Mouse (Mus musculus) bone marrow, adult 2 months (tissue): ENCODE data around the gene Cyp2d10. TPM values are rescaled to one million over a fixed set of nuclear protein-coding genes. Genes with fewer than 3 reads are reported as not detected.
"Not testable (repeated sequence)": the region's sequence is repeated elsewhere in the genome, so short reads cannot be mapped to it uniquely, and the experiment has no call there.

Source experiments
- H3K27ac ChIP-seq: fragments of 200-500 bp; 2 replicates; pipeline ENCODE4 v1.5.1; 2012; ENCODE audit warnings: low read depth, mild to moderate bottlenecking, control low read depth, inconsistent platforms, low read length; ENCODE audit not compliant: control insufficient read depth, poor library complexity, insufficient read depth
- H3K4me1 ChIP-seq: fragments of 200-500 bp; 2 replicates; pipeline ENCODE4 v1.6.1; 2011; ENCODE audit warnings: low read length; ENCODE audit not compliant: control insufficient read depth, insufficient read depth
- H3K4me3 ChIP-seq: fragments of 200-500 bp; replicated peaks from 2 replicates; pipeline ENCODE3; 2011; ENCODE audit warnings: mild to moderate bottlenecking, low read depth, low read length, control low read depth; ENCODE audit not compliant: control insufficient read depth
- CTCF ChIP-seq: fragments of 200-500 bp; IDR thresholded peaks from 2 replicates; pipeline ENCODE4 v1.5.1; 2011; ENCODE audit warnings: low read length, control low read depth; ENCODE audit not compliant: control insufficient read depth, insufficient read depth
- POLR2A ChIP-seq: fragments of 200-500 bp; IDR thresholded peaks from 2 replicates; pipeline ENCODE4 v1.6.1; 2011; ENCODE audit warnings: low read depth, mild to moderate bottlenecking, control low read depth, low read length, borderline replicate concordance; ENCODE audit not compliant: control insufficient read depth
- WGBS: fragments of 180-500 bp; shearing (Covaris S2); methylation state at CpG from one replicate; pipeline ENCODE4 v1.1.7; 2018; 5-methylcytosine and 5-hydroxymethylcytosine counted together
- polyA plus RNA-seq: library from polyadenylated mRNA; stranded (reverse); fragments of >200 nt; gene quantifications from 2 replicates; pipeline ENCODE4 v1.2.4, GENCODE M21; 2011; ENCODE audit warnings: low replicate concordance; ENCODE audit not compliant: missing spikeins, insufficient read depth, insufficient read length

Gene Cyp2d10
- polyA plus RNA-seq, result 1.4 and 3.4 TPM in 2 replicates

DNA sequence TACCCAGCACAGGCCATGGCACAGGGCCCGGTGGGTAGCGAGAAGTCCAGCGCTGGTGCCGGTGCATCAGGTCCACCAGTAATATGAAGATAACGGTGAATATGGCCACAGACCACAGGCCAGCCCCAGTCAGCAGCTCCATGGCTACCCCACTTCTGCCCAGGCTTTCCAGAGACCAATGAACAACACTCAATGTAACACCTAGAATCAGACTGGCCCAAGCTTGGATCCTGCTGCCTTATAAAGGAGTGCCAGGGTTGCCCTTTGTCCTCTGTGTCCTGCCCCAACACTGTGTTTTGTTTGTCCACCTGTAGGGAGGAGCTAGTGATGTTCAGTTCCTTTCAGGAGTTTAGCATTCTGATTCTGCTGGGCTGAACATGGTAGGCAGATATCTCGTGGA, at the start of gene Cyp2d10:
Gene Cyp2d10, minus strand, starts transcription at position 215 of the 400 bp plus-strand sequence.
- Histone ChIP-seq H3K4me3 (no peak within 1 kb of the TSS), H3K27ac (no peak within 1 kb of the TSS), H3K4me1 (no peaks in the 10 kb centered on the region; the same call in 1 of the 2 replicates)
- WGBS, result 83% methylated on average over 6 of the region's 6 CpGs
- no peak for TF ChIP-seq CTCF
- TF ChIP-seq POLR2A, result no peak

DNA sequence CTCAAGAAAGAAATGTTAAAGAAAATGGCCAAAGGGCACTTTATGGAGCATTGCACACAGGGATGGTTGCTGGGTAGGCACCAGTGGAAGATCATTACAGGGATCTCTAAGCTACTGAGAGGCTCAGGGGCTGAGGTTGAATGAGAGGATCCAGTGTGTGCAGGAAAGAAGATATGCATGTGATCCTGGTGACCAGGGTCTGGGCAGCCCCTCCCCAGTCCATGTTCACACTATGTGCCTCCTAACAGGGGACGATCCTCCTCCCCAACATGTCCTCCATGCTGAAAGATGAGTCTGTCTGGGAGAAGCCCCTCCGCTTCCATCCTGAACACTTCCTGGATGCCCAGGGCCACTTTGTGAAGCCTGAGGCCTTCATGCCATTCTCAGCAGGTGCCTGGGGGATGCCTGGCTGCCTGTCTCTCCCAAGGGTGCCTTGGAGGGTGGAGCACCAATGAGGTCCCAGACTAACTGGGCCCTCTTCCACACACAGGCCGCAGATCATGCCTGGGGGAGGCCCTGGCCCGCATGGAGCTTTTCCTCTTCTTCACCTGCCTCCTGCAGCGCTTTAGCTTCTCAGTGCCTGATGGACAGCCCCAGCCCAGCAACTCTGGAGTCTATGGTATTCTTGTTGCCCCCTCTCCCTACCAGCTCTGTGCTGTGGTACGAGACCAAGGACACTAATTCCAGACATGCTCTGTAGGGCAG, 49.2 kb upstream of the Cyp2d10 start:
- H3K27ac ChIP-seq, H3K4me3 ChIP-seq, H3K4me1 ChIP-seq: not testable (repeated sequence)
- 75% methylated on average over 6 of the region's 6 CpGs for WGBS

DNA sequence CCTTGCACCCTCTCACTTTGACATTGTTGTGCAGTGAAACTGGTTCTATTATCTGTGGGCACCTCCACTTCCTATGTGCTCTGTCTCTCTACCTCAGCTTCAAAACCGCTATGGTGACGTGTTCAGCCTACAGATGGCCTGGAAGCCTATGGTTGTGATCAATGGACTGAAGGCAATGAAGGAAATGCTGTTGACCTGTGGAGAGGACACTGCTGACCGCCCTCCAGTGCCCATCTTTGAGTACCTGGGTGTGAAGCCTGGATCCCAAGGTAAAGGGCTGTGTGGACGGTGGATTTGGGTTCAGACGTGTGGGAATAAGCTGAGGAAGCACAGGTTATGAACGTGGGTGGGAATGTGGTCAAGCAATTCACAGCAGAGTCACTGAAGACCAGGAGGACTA, 46.5 kb upstream of the Cyp2d10 start:
- 75% methylated on average over 6 of the region's 6 CpGs for WGBS
- H3K4me3 ChIP-seq, H3K4me1 ChIP-seq, H3K27ac ChIP-seq: not testable (repeated sequence)

DNA sequence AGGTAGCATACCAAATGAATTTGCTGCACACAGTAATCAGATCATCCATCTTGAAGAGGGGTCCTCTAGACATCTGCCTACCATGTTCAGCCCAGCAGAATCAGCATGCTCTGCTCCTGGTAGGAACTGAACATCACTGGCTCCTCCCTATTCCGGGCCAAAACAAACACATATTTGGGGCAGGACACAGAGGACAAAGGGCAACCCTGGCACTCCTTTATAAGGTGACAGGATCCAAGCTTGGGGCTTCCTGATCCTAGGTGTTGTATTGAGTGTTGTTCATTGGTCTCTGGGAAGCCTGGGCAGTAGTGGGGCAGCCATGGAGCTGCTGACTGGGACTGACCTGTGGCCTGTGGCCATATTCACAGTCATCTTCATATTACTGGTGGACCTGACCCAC, 45.1 kb upstream of the Cyp2d10 start:
- not testable (repeated sequence) for H3K4me1 ChIP-seq, H3K27ac ChIP-seq, H3K4me3 ChIP-seq
- WGBS, result 75% methylated on average over 1 of the region's 1 CpGs

DNA sequence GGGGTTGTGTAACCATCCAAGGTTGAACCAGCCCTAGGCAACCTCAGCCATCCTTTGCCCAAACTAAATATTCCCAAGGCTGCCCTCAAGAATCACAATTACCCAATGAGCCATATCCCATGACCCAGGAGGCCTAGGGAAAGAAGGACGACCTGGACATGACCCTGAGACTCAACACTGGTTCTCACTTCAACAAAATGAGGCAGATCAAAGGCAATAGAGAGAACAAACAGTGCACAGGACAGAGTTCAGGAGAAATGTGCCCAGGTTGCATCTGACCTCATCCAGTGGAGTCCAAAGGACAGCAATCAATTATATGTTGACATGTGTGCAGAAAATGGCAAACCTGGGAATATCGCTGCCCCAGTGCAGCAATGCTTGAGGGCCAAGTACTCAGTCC, 43.0 kb upstream of the Cyp2d10 start:
- 56% methylated on average over 2 of the region's 2 CpGs for WGBS
- H3K4me1 ChIP-seq, H3K27ac ChIP-seq, H3K4me3 ChIP-seq: not testable (repeated sequence)

DNA sequence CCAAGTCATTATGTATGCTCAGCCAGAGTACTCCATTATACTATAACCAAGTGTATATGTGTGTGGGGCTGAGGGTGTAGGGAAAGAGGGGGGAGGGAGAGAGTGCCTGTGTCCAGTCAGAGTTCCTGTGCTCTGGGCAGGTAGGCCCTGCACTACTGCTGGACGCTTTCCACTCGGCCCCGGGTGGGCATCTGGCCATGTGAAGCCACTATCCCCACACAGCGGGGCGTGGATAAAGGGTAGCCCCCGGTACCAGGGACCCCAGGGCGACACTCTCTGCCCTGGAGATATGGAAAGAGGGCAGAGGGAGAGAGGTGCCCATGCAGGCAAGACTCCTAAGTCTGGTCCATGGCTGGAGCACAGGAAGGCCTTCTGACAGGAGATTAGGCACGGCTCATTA, 38.2 kb upstream of the Cyp2d10 start:
- H3K4me1 ChIP-seq, result no peaks in the 10 kb centered on the region
- WGBS, result 75% methylated on average over 8 of the region's 8 CpGs
- TF ChIP-seq POLR2A, result no peak
- TF ChIP-seq CTCF, result no peak
- no peak overlapping the region for H3K4me3 ChIP-seq
- H3K27ac ChIP-seq, result no peak overlapping the region

DNA sequence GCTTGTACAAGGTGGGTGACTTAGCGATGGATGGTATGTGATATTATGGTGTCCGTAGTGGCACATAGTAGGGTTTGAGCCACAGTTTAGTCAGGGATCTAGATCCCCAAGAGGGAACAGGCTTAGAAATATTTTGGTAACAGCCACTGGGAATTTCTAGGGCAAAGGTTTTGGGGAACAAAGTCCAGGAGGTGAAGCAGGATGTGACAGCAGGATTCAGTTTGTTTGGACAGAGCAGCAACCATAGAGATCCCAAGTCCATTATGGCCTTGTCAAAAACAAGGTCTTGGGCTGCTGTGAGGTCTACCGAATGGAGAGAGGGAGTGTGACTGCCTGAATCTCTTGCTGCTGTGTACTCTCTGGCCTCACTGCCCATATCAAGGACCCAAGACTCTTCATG, 36.7 kb upstream of the Cyp2d10 start:
- no peak overlapping the region for H3K4me3 ChIP-seq
- WGBS, result 88% methylated on average over 3 of the region's 3 CpGs
- no peaks in the 10 kb centered on the region for H3K4me1 ChIP-seq
- TF ChIP-seq CTCF (no peak), POLR2A (no peak)
- no peak overlapping the region for H3K27ac ChIP-seq

DNA sequence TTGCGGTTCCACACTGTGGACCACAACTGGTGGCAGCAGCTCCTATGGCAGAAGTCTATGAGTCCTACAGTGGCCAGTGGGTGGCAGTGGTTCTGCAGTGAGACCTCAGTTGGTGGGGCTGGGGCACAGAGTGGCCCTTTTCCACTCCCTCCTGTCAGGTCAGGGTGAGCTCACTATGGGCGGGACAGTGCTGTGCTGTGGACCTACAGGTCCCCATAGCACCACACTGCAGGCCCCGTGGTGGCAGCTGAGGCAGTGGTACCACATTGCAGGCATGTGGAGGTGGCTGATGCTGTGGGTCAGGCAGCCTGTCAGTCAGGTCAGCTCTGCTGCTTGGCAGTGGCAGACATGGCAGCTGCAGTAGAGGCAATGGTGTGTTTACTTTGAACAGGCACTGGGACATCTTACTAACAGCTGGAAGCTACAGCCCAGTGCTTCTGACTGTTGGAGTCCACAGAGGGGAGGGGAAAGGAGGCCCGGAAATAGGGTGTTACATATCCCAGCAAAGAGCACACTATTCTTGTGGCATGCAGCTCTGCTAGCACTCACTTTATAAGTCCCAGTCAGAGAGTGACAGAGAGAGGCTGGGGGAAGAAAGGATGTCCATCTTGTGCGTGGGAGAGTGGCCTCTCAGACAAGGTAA, 31.1 kb upstream of the Cyp2d10 start:
- Histone ChIP-seq H3K4me3 (no peak overlapping the region), H3K4me1 (no peaks in the 10 kb centered on the region; the same call in 1 of the 2 replicates), H3K27ac (no peak overlapping the region)
- TF ChIP-seq POLR2A (no peak), CTCF (no peak)
- WGBS, result 63% methylated on average over 5 of the region's 5 CpGs

DNA sequence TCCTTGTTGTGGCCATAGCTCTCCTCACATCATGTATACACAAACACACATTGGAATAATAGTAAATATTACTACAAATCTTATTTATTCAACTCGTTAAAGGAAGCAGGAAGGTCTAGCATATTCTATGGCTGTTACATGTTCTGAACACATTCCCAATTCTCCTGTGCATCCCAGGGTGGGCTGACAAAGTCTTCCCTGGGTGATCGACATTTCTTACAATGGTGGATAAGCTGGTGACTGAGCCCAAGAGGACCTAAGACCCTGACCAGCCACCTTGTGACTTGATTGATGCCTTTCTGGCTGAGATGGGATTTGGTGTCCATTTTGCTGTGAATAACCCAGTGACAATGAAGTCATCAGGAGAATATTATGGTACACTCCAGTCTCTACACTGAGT, 28.6 kb upstream of the Cyp2d10 start:
- whole genome bisulfite sequencing, result 74% methylated on average over 2 of the region's 2 CpGs
- no peak for TF ChIP-seq CTCF
- no peak for TF ChIP-seq POLR2A
- no peak overlapping the region for H3K27ac ChIP-seq
- H3K4me1 ChIP-seq, result no peaks in the 10 kb centered on the region; the same call in 1 of the 2 replicates
- no peak overlapping the region for H3K4me3 ChIP-seq
